Mouse (Mus musculus) liver, embryonic 14.5 days (tissue): ENCODE results near the gene Tstd1. TPM values are rescaled to one million over a fixed set of nuclear protein-coding genes. Genes with fewer than 3 reads are reported as not detected.

Experiments
- ATAC-seq: fragments of 200-750 bp; cut with Nextera tagmentation; 2 replicates; pipeline ENCODE4 v1.8.0; 2017; ENCODE audit warnings: moderate number of reproducible peaks, mild to moderate bottlenecking, moderate library complexity; ENCODE audit not compliant: insufficient read depth
- DNase-seq, 3 experiments: peaks; one replicate each; pipeline ENCODE4 v3.0.0-alpha.2; 2012 to 2013; ENCODE audit warnings: low read depth in 3 of 3, low spot score in 3 of 3
- H3K27ac ChIP-seq: fragments of 300-500 bp; sonication (generic); 2 replicates; pipeline ENCODE4 v1.5.1; 2014; ENCODE audit warnings: moderate library complexity, mild to moderate bottlenecking, control low read depth, inconsistent platforms
- H3K27me3 ChIP-seq: fragments of 300-500 bp; sonication (generic); 2 replicates; pipeline ENCODE4 v1.6.1; 2014; ENCODE audit warnings: mild to moderate bottlenecking, low read length, moderate library complexity; ENCODE audit not compliant: control insufficient read depth, insufficient read depth
- H3K36me3 ChIP-seq: fragments of 300-500 bp; sonication (generic); replicated peaks from 2 replicates; pipeline ENCODE4 v1.6.1; 2014; ENCODE audit warnings: low read depth; ENCODE audit not compliant: control insufficient read depth, insufficient read depth
- H3K4me1 ChIP-seq, 2 experiments: fragments of 200-500 bp in 1 of 2; fragments of 300-500 bp in 1 of 2; sonication (generic) in 1 of 2; replicated peaks; 2 replicates each; pipeline ENCODE4 v1.6.1; 2012 to 2014; ENCODE audit warnings: antibody characterized with exemption in 1 of 2, inconsistent platforms in 1 of 2, low read length in 1 of 2; ENCODE audit not compliant: control insufficient read depth in 2 of 2, insufficient read depth in 2 of 2
- H3K4me2 ChIP-seq: fragments of 300-500 bp; sonication (generic); 2 replicates; pipeline ENCODE4 v1.6.1; 2014; ENCODE audit warnings: low read depth, mild to moderate bottlenecking, control low read depth, moderate library complexity
- H3K4me3 ChIP-seq, 2 experiments: fragments of 200-500 bp in 1 of 2; fragments of 300-500 bp in 1 of 2; sonication (generic) in 1 of 2; 2 replicates each; pipeline ENCODE4 v1.5.1; 2012 to 2014; ENCODE audit warnings: low read depth in 2 of 2, low read length in 2 of 2, mild to moderate bottlenecking in 2 of 2, control low read depth in 1 of 2, inconsistent platforms in 1 of 2, moderate library complexity in 1 of 2; ENCODE audit not compliant: insufficient read depth in 1 of 2
- H3K9ac ChIP-seq: fragments of 300-500 bp; sonication (generic); replicated peaks from 2 replicates; pipeline ENCODE4 v1.6.1; 2014; ENCODE audit warnings: mild to moderate bottlenecking, control low read depth, moderate library complexity
- H3K9me3 ChIP-seq: fragments of 300-500 bp; sonication (generic); 2 replicates; pipeline ENCODE4 v1.6.1; 2016; ENCODE audit warnings: low read length, mixed read lengths; ENCODE audit not compliant: control insufficient read depth
- CTCF ChIP-seq: IDR thresholded peaks from 2 replicates; pipeline ENCODE4 v1.5.1; 2016; ENCODE audit warnings: antibody characterized with exemption, low read depth, control low read depth
- EP300 ChIP-seq: IDR thresholded peaks from 2 replicates; pipeline ENCODE4 v1.6.1; 2016; ENCODE audit warnings: antibody characterized with exemption, low read depth
- WGBS: fragments of 180-500 bp; shearing (Covaris S2); extraction: QIAGEN DNeasy Blood & Tissue Kit; methylation state at CpG from one replicate; pipeline ENCODE4 v1.1.7; 2014; ENCODE audit not compliant: insufficient replicate concordance; 5-methylcytosine and 5-hydroxymethylcytosine counted together
- polyA plus RNA-seq, 2 experiments: library from polyadenylated mRNA; depleted of rRNA in 1 of 2; stranded (reverse) in 1 of 2; unstranded in 1 of 2; fragments of >200 nt; fragmentation: Nextera tagmentation in 1 of 2; extraction: Ambion mirVana in 1 of 2; gene quantifications; 2 replicates each; pipeline versions ENCODE4 v1.2.1 to v1.2.3; 2012 to 2014

Gene Tstd1
- polyA plus RNA-seq, 2 experiments: 0.19 to 0.90 TPM

GRCm38 (mm10) chr1:171412446-171412845 is 6.2 kb upstream of the Tstd1 start:
- Histone ChIP-seq H3K27ac (no peak overlapping the region), H3K4me3 (peak overlapping the region; percentile 89 to 97), H3K36me3 (no peaks in the 10 kb centered on the region; the same call in none of the 2 replicates), H3K9ac (peak overlapping the region; percentile 89), H3K4me2 (peak overlapping the region; percentile 82), H3K4me1 (peaks cover 10 to 22% of the 10 kb centered on the region in 2 experiments), H3K9me3 (no peaks in the 10 kb centered on the region), H3K27me3 (no peaks in the 10 kb centered on the region)
- TF ChIP-seq CTCF (no peak), EP300 (no peak)
- peak in 1 of 3 experiments; percentile 14 for DNase-seq
- 60% methylated on average over 3 of the region's 3 CpGs for WGBS
- no peak for ATAC-seq

GRCm38 (mm10) chr1:171413608-171414007 is 5.1 kb upstream of the Tstd1 start:
- Histone ChIP-seq H3K27ac (no peak overlapping the region), H3K4me3 (no peak overlapping the region), H3K9me3 (no peaks in the 10 kb centered on the region), H3K4me1 (peaks cover 10 to 22% of the 10 kb centered on the region in 2 experiments), H3K4me2 (no peak overlapping the region), H3K27me3 (no peaks in the 10 kb centered on the region), H3K9ac (no peak overlapping the region), H3K36me3 (peaks cover 8% of the 10 kb centered on the region)
- 75% methylated on average over 8 of the region's 8 CpGs for WGBS
- DNase-seq (no peak), ATAC-seq (no peak)
- TF ChIP-seq EP300: no peak
- no peak for TF ChIP-seq CTCF

- no peak overlapping the region for H3K9ac ChIP-seq
- H3K4me3 ChIP-seq: no peak overlapping the region
- H3K27ac ChIP-seq: no peak overlapping the region
These were observed 715 bp downstream of the Tstd1 start for GRCm38 (mm10) chr1:171419291-171419882.

GRCm38 (mm10) chr1:171419905-171420304 is 1.2 kb downstream of the Tstd1 start:
- Histone ChIP-seq H3K9ac (no peak overlapping the region), H3K36me3 (peaks cover 8% of the 10 kb centered on the region), H3K9me3 (no peaks in the 10 kb centered on the region), H3K4me1 (peaks cover 0 to 6% of the 10 kb centered on the region in 2 experiments; a peak in 1 of 4 replicates), H3K4me2 (no peak overlapping the region), H3K4me3 (no peak overlapping the region), H3K27ac (no peak overlapping the region), H3K27me3 (no peaks in the 10 kb centered on the region)
- DNase-seq (no peak), ATAC-seq (no peak)
- no peak for TF ChIP-seq EP300
- TF ChIP-seq CTCF: no peak
- 72% methylated on average over 5 of the region's 5 CpGs for WGBS

More at GRCm38 (mm10) chr1:171419291-171419882, 715 bp downstream of the Tstd1 start:
- Histone ChIP-seq H3K4me1 (peaks cover 3 to 7% of the 10 kb centered on the region in 2 experiments; a peak in 3 of 4 replicates), H3K27me3 (no peaks in the 10 kb centered on the region), H3K9me3 (no peaks in the 10 kb centered on the region), H3K4me2 (no peak overlapping the region), H3K36me3 (peaks cover 8% of the 10 kb centered on the region)
- 70% methylated on average over 12 of the region's 12 CpGs for WGBS
- ATAC-seq (no peak), DNase-seq (no peak)
- TF ChIP-seq CTCF: no peak
- no peak for TF ChIP-seq EP300

- DNase-seq (no peak), ATAC-seq (peak; percentile 37; the same call in 1 of the 2 replicates)
- Histone ChIP-seq H3K36me3 (peaks cover 8% of the 10 kb centered on the region; the same call in 1 of the 2 replicates), H3K27me3 (no peaks in the 10 kb centered on the region), H3K27ac (no peak overlapping the region), H3K4me2 (no peak overlapping the region), H3K9me3 (no peaks in the 10 kb centered on the region), H3K4me1 (peaks cover 0 to 9% of the 10 kb centered on the region in 2 experiments; a peak in 1 of 4 replicates), H3K9ac (no peak overlapping the region), H3K4me3 (no peak overlapping the region)
- 62% methylated on average over 8 of the region's 8 CpGs for WGBS
- TF ChIP-seq CTCF (no peak), EP300 (no peak)
These were observed 3.9 kb downstream of the Tstd1 start for GRCm38 (mm10) chr1:171422504-171423095.
